Mouse (Mus musculus) gastrocnemius, postnatal 36 days (tissue): Measurements from ENCODE around the gene Dusp12. TPM values are rescaled to one million over a fixed set of nuclear protein-coding genes. Genes with fewer than 3 reads are reported as not detected.
A peak's percentile ranks its signal among the peaks of the same experiment; 100 is the strongest.

Experiments used
- DNase-seq, 2 experiments: peaks; one replicate each; pipeline ENCODE4 v3.0.0; 2022
- intact Hi-C: fragments of 180-260 bp; cut with DNase I; formaldehyde crosslinking; loops from one replicate; pipeline ENCODE4 v1.15.1; 2025
- long read RNA-seq, 2 experiments: library from polyadenylated mRNA; stranded (forward); transcript quantifications; one replicate each; pipeline ENCODE4 v2.0.0; 2021
- total RNA-seq, 2 experiments: library from RNA; stranded (reverse); gene quantifications; 2 replicates each; pipeline ENCODE4 v1.2.3; 2021

Dusp12 gene
- 1 to 10 TPM; 3.6 to 4.1 TPM for total RNA-seq
- long read RNA-seq, experiment 1, partial matches to known transcripts: 0 of 9 reads
- long read RNA-seq, experiment 1, other reads (novel, unspliced or antisense): 3 of 9 reads
- long read RNA-seq, experiment 2, transcript Dusp12-201 (6 exons, 1,374 nt): major isoform, 7 of 11 reads
- long read RNA-seq, experiment 2, partial matches to known transcripts: 0 of 11 reads
- long read RNA-seq, experiment 2, other reads (novel, unspliced or antisense): 1 of 11 reads

DNA sequence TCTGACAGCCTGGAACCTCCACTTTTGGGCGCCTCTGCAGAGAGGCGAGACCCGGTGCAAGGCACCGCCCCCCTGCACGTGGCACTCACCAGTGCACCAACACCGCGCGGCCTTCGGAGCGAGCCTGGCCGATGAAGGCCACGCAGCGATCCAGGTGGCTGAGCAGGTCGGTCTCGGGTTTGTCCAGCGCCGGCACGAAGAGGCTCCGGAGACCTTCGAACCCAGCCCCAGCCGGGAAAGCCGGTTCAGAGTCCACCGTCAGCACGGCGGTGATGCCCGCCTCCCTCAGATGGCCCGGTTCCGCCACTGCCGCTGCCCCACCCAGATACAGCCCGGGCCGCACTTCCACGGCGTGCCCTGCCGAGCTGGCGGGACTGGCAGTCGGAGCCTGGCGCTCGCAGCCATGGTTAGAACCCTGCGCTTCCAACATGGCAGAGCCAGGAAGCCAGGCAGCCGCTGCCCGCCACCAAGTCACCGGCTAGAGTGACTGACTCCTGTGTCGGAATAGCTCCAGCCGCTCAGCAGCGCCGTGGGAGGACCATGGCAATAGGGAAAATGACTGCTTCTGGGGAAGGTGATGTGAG is at the start of gene Dusp12, which contains the start of gene Gm26620:
Gene Dusp12 (minus strand): TSS at position 563 of the 584 bp plus-strand sequence.
Gene Gm26620 (plus strand): TSS at position 88 of the 584 bp plus-strand sequence.
- DNase-seq: peak; percentile 68 to 73
- intact Hi-C loops: no loop called here

DNA sequence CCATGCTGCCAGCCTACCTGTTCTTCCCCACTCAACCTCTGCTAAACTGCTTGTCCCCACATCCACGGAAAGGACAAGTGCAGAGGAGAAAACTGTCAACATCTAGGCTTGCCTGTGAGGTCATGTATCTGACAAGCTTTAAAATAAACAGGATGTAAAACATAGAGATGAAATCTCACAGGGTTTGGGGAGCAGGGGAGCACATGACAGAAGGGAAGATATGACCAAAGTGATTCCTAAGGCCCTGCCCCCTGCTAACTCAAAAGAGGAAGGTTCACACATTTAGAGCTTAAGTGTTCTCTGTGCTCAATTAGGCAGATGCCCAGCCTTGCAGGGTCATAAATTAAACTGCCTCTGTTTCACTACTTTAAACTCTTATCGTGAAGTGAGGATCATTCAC is 49.0 kb upstream of the Dusp12 start:
- intact Hi-C loops: no loop called here
- no peak for DNase-seq

DNA sequence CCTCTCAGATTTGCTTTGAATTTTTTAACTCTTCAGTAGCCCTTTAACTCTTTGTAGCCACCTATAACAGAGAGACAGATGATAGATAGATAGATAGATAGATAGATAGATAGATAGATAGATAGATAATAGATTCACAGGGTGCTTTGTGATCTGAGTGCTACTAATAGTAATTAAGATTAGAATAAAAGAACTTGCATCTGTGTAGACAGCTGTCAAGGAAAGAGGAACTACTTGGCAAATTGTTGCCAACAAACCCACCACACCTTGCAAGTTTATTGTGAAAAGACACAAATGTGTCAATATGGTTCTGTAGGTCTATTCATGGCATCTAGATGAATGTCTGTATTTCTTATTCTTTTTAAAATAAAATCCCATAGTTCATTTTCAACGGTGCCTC is 48.6 kb upstream of the Dusp12 start:
- no peak for DNase-seq
- intact Hi-C loops: no loop called here

DNA sequence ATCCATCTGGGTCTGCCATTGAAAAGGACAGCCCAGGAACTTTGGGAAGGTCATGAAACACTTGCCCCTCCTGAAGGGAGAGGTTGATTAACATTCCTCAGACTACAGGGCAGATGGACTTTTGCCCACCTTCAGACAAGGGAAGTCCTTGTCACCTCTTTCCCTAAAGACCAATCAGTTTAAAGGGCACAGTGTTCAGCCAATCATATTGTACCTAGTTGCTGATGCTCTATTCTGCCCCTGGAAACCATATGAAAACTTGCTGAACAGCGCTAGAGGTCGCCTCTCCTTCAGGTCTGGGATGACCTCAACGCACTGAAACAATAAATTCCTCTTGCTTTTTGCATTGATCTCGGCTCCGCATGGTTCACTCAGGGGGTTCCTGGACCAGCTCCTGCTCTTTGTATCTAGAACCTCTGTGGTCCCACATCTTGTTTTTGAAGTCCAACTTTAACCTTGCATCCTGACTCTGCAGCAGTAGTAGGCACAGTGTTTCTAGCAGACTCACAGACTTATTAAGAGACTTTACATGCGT is 48.1 kb upstream of the Dusp12 start:
- intact Hi-C loops: no loop called here
- no peak for DNase-seq

DNA sequence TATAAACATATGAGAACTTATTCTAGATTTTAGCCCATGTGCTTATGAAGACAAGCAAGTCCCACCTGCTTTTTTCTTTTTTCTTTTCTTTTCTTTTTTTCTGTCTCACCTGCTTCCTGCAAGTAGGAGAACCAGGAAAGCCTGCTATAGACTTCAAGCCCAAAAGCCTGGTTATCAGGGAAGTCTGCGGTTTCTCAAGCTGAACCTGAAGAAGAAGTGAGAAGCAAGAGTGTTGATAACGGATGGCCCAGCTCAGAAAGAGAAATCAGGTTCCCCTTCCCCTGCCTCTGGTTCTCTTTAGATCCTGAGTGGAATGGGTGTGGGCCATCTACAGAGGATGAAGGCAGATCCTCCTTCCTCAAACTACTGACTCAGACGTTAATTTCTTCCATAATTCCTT is 46.7 kb upstream of the Dusp12 start:
- intact Hi-C loops: no loop called here
- DNase-seq: no peak

DNA sequence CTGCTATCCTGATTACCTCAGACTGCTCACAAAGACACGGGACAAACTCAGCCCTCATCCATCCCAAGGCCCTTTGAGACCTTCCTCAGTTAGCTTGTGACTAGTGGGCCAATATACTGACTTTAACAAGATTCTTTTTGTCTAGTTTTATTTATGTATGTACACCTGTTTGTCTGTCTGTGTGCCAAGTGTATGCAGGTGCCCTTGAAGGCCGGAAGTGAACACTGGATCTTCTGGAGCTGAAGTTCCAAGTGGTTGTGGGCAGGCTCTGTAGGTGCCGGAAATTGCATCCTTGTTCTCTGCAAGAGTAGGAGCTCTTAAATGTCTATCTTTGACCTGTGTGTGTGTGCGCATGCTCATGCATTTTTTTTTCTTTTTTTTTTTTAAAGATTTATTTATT is 43.9 kb upstream of the Dusp12 start:
- intact Hi-C loops: no loop called here
- DNase-seq: no peak

DNA sequence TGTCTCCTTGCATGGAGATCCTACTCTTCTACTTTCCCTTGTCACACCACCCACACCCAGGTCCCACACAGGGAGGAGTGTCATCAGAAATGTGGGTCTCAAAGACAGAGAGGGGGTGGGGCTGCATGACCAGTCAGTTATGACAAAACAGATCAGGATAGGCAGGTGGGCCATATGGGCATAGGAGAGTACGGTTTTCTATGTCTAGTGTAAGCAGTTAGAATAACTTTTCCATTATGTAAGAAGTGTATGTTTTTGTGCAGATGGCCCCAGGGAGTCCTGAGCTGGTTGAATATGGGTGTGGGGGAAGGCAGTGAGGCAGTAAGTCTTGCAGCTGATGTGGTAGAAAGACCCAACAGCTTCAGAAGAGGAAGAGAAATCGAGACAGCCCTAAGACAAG is 43.1 kb upstream of the Dusp12 start:
- intact Hi-C loops: no loop called here

DNA sequence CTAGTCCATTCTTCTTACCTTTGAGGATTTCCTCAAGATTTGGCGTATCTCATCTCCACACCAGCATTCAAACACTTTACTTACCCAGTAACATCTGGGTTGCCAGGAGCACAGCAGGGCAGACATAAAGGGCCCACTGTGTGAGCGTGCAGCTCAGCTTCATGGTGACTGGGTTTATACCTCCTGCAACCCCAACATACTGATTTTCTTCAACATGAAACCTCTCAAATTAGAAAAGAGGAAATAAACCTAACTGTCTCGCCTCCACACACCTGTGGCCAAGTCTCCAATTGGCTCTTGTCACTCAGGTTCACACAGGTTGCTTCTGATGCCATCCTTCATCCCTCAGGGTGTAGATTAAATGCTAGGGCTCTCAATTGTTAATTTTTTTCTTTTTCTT is 42.0 kb upstream of the Dusp12 start, which contains the start of gene Fcrla:
Gene Fcrla (minus strand): TSS at position 206 of the 400 bp plus-strand sequence.
- no peak for DNase-seq
- intact Hi-C loops: no loop called here

More for the DNA sequence above, 43.1 kb upstream of the Dusp12 start:
- no peak for DNase-seq

DNA sequence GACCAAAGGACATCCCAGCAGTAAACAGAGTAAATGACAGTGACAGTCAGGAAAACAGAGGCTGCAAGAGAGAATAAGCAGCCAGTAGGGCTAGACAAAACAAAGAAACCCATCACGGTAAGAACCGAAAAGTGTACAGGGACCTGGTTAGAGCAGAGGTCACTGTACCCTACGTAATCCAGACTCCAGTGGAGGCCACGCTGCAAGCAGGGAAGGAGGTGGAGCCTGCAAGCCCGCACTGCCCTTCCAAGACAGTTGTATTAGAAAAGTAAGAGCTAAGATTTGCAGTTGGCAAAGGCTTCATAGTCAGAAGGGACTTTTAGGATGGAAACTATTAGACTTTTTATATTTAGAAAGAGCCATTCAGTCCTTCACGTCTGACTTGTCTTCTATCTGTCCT is 41.6 kb upstream of the Dusp12 start:
- intact Hi-C loops: no loop called here
- DNase-seq: no peak

DNA sequence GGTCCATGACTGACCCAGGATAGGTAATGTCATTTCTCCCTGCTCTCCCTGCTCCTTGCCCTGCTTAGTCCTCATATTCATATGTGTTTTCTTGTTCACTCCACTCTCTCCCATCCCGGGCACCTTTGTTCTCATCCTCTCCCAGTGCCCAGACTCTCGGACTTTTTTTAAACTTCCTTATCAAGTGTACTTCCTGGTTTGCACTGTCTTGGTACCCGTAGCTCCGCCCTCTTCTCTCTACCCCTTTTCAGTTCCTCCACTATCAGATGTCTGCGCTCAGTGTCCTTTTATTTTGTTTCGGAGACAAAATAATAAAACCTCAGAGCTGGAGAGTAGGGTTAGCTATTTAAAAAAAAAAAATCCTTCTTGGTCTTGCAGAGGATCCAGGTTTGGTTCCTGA is 39.1 kb upstream of the Dusp12 start:
- intact Hi-C loops: no loop called here
- DNase-seq: no peak

DNA sequence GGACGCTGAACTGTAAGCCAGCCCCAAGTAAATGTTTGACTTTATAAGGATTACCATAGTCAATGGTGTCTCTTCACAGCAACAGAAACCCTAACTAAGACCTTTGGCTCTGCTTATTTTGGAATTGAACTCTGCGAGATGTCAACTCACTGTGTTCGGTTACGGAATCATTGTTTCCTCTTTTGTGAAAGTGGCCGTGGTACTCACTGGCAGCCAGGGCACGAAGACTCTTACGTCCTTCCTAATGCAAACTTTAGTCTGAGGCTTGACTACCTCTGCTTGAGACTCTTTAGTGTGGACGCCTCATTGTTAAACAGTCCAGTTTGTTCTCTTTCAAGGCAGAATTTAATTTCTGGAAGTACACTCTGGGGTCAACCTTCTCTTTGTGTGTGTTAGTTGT is 34.0 kb upstream of the Dusp12 start:
- no peak for DNase-seq
- intact Hi-C loops: no loop called here

DNA sequence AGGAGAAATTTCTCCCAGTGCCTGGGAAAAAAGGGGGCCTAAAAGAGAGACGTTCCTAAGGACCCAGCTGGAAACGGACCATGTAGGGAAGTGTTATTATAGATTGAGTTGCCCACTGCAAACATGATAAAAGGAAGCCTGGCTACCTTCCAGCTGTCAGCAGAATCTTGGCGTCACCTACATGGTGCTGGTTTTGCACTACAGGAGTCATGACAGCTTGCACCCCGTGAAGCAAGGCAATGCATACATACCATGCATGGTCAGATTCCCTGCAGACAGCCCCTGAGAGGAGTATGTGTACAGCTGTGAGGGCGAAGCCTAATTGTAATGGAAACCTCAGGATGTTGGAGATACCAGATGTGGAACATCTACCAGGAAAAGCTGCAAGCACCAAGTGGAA is 30.3 kb upstream of the Dusp12 start:
- intact Hi-C loops: no loop called here
- DNase-seq: no peak

DNA sequence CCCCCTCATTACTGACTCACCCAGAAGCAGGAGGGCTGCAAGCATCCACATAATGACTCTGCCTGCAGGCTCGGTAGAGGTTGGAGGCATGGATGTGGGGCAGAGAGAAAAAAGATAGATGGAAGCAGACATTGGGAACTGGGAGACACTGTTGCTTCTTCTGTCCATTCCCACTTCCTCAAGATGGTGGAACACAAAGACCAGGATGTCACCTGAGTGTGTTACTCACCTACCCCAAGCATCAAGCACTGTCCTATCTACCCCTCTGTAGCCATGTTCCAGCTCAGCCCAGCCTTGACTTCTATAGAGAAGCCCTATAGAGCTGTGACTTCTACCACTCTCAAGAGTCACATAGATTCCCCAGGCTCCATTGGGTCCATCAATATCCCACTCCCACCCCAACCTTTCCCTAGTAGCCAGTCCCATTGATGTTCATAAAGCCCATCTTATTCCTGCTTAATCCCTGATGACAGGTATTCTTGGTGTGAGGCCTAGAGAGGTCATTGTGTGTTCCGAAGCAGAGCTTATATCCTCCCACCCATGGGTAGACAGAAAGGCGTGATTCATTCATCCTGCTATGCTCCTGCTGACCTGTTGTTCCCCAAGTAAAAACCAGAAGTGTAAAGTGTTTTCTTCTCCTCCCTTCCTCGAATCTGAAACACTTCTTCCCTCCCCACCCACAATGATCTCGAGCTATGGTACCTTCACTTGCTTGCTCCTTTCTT is 27.7 kb upstream of the Dusp12 start, which contains the start of gene Fcrlb:
Gene Fcrlb (minus strand): TSS at position 51 of the 725 bp plus-strand sequence.
- intact Hi-C loops: no loop called here
- no peak for DNase-seq

DNA sequence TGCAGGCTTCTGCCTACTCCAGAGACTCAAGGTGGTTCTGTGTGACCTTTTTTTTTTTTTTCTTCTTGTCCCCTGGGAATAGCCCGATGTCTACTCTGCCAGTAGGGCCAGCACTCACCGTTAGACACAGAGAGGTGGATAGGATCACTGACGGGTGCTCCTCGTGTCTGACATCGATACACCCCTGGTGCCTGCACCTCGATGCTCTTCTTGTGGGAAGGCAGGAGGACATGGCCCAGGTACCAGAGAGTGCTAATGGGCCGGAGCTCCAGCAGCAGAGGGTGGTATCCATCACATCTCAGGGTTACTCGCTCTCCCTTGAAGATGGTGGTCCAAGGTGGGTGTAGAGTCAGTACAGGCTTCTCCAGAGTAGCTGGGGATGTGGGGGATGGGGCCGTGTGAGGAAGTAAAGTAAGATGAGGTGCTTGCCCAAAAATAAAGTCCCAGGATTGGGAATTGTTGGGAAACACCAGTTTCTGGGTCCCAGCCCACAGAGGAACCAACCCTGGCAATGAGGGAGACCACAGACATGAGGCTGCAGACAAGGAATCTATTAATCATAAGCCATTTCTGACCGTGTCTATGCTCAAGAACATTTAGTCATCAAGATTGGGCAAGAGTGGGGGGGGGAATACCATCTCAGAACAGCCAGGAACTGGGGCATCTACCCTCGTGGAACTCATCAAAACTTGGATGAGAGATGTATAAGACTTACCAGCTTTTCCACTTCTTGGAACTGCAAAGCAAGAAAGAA is 26.7 kb upstream of the Dusp12 start:
- DNase-seq: no peak
- intact Hi-C loops: no loop called here

DNA sequence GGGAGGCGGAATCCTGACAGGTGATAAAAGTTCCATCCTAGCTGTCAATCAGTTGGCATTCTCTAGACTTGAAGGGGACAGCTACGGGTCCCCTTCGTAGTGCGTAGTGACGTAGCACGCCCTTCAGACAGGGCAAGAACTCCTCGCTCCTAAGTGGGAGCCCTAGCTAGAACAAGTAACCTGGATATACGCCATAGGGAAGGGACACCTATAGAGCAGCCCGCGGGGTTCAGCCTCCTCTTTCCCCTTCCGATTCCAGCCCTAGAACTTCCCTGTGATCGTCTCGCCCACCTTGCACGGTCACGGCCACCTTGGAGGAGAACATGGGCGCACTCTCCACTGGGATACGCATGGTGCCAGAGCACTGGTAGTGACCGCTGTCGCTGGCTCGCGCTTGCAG is 23.0 kb upstream of the Dusp12 start:
- no peak for DNase-seq
- intact Hi-C loops: no loop called here

DNA sequence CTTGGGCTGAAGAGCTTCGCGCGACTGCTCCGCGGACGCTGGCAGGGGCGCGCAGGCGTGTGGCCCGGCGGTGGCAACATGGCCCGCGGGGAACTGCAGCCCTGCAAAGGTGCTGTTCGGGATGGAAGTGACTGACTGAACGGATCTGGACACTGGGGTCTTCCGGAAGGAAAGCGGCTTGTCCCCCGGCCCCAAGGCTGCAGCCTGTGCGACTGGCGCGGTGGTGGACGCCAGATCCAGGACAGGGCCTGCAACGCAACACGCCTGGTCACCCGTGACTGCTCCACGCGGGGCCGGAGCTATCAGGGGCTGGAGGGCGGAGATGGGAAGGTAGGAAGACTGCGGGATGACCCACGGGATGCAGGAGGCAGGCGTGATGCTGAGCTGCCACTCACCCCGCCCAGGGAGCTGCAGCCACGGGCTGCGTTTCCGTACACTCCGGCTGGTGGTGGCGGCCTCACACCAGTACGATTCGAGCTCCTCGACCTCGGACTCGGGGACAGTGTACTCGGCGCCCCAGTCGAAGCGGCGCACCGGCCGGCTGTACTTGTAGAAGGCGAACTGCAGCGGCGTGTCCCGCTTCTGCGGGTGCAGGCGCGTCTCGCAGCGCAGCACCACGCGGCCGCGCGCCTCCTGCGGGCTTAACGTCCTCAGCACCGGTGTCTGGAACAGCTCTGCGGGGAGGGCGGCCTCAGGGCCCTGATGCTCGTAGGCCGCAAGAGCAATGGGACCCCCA is 22.3 kb upstream of the Dusp12 start:
- intact Hi-C loops: no loop called here
- no peak for DNase-seq

DNA sequence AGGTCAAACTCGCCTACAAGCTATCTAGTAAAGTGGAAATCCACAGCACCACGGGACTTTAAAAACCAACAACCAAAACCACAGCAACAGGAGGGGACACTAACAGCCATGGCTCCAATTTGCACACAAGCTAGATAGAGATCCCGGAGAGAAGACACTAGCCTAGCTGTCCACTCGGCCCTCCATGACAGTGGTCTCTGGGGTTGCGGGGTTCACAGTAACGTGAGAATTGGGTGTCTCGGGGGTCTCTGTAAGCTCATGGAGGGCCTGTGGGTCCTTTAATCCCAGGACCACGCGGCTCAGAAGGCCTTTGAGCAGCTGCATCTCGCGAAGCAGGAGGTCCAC is 21.7 kb upstream of the Dusp12 start:
- intact Hi-C loops: no loop called here
- no peak for DNase-seq

DNA sequence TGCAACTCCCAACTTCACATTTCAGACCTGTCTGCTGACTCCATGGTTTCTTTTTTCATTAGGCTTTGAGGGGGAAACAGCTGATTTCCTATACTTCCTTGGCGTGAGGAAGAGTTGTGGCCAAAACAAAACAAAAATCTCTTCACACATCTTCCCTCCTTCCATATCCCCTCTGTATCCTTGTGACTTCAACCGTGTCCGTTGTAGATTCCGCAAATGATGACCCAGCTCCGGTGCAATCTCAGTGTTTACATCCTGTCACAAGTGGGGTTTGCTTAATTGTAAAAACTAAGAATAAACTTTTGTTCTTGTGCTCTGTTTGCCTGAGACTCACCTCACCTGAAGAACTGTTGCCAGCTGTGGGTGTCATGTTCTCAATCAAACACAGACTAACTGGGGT is 18.1 kb upstream of the Dusp12 start:
- intact Hi-C loops: loop anchor here (2.0 kb wide), 1 partner anchor 91 kb away; no protein-coding TSS in a partner anchor
- no peak for DNase-seq

DNA sequence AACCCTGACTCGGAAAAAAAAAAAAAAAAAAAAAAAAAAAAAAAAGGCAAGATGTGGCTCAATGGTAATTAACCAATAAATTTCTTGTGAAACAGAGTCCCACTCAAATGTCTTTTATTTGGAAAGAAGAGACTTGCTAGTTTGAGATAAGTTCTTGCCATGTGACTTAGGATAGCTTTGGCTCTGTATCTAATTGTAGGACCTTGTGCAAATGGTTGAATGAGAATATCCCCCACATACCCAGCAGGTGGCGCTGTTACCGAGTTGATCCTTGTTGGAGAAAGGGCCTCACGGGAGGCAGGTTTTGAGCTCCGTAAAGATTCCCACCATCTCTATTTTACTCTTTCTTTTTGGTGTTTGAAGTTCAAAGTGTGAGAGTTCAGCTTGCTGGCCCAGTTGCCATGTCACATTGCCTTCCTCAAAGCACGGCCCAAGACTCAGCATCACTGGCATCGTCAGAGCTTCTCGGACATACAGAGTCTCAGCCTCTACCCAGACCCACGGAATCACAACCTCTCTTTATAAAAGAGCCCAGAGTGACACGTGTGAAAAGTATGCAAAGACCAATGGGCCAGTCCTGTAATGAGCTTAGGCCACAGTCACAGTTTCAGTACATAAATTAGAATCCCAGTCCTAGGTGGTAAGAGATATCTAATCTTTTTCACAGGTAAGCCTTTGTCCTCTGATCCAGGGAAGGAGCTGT is 16.3 kb upstream of the Dusp12 start:
- intact Hi-C loops: loop anchor here (2.0 kb wide), 1 partner anchor 93 kb away; no protein-coding TSS in a partner anchor
- peak; percentile 53 to 64 for DNase-seq
